Mouse (Mus musculus) neural tube, embryonic 11.5 days (tissue): Measurements from ENCODE around the gene Gpt2. TPM values are rescaled to one million over a fixed set of nuclear protein-coding genes. Genes with fewer than 3 reads are reported as not detected.

Source experiments
- ATAC-seq: fragments of 200-750 bp; cut with Nextera tagmentation; 2 replicates; pipeline ENCODE4 v1.8.0; 2017; ENCODE audit warnings: moderate number of reproducible peaks, mild to moderate bottlenecking, moderate TSS enrichment, moderate library complexity; ENCODE audit not compliant: insufficient read depth, low FRiP score, low TSS enrichment
- DNase-seq: peaks from one replicate; pipeline ENCODE4 v3.0.0-alpha.2; 2015; ENCODE audit warnings: low spot score
- H3K27ac ChIP-seq: fragments of 300-500 bp; sonication (generic); 2 replicates; pipeline ENCODE4 v1.5.1; 2014; ENCODE audit warnings: low read depth, mild to moderate bottlenecking, low read length
- H3K27me3 ChIP-seq: fragments of 300-500 bp; sonication (generic); 2 replicates; pipeline ENCODE4 v1.6.1; 2014; ENCODE audit warnings: mild to moderate bottlenecking, low read length, mixed read lengths; ENCODE audit not compliant: control insufficient read depth, insufficient read depth
- H3K36me3 ChIP-seq: fragments of 300-500 bp; sonication (generic); 2 replicates; pipeline ENCODE4 v1.6.1; 2014; ENCODE audit warnings: mild to moderate bottlenecking, low read length, moderate library complexity, mixed read lengths; ENCODE audit not compliant: control insufficient read depth, insufficient read depth
- H3K4me1 ChIP-seq: fragments of 300-500 bp; sonication (generic); 2 replicates; pipeline ENCODE4 v1.6.1; 2014; ENCODE audit warnings: low read length, mixed read lengths; ENCODE audit not compliant: control insufficient read depth, insufficient read depth
- H3K4me2 ChIP-seq: fragments of 300-500 bp; sonication (generic); 2 replicates; pipeline ENCODE4 v1.6.1; 2014; ENCODE audit warnings: low read depth, mild to moderate bottlenecking, moderate library complexity
- H3K4me3 ChIP-seq: fragments of 300-500 bp; sonication (generic); 2 replicates; pipeline ENCODE4 v1.5.1; 2014; ENCODE audit warnings: low read depth, low read length
- H3K9ac ChIP-seq: fragments of 300-500 bp; sonication (generic); 2 replicates; pipeline ENCODE4 v1.6.1; 2014; ENCODE audit warnings: mild to moderate bottlenecking, low read length
- H3K9me3 ChIP-seq: fragments of 300-500 bp; sonication (generic); 2 replicates; pipeline ENCODE4 v1.6.1; 2016; ENCODE audit warnings: low read length; ENCODE audit not compliant: control insufficient read depth
- WGBS: fragments of 180-500 bp; shearing (Covaris S2); extraction: QIAGEN DNeasy Blood & Tissue Kit; methylation state at CpG from one replicate; pipeline ENCODE4 v1.1.7; 2014; 5-methylcytosine and 5-hydroxymethylcytosine counted together
- polyA plus RNA-seq: library from polyadenylated mRNA; unstranded; fragments of >200 nt; fragmentation: Nextera tagmentation; extraction: Ambion mirVana; gene quantifications from 2 replicates; pipeline ENCODE4 v1.2.1, GENCODE M21; 2014

Gene Gpt2
- polyA plus RNA-seq, 1 experiment from 2014 or later = 42.9 TPM

GRCm38 (mm10) chr8:85521332-85521731 is 29.0 kb downstream of the Gpt2 start:
- Histone ChIP-seq H3K4me2 (no peak overlapping the region), H3K9me3 (no peaks in the 10 kb centered on the region), H3K36me3 (peaks cover 6% of the 10 kb centered on the region), H3K4me1 (no peaks in the 10 kb centered on the region), H3K27ac (no peak overlapping the region), H3K4me3 (no peak overlapping the region), H3K27me3 (no peaks in the 10 kb centered on the region), H3K9ac (no peak overlapping the region)
- 91% methylated on average over 8 of the region's 8 CpGs for WGBS
- no peak for DNase-seq
- no peak for ATAC-seq

- no peak overlapping the region for H3K4me2 ChIP-seq
- no peak overlapping the region for H3K4me3 ChIP-seq
- H3K9ac ChIP-seq = no peak overlapping the region
- no peaks in the 10 kb centered on the region for H3K27me3 ChIP-seq
- peaks cover 4% of the 10 kb centered on the region for H3K36me3 ChIP-seq
- DNase-seq (no peak), ATAC-seq (no peak)
- no peaks in the 10 kb centered on the region for H3K4me1 ChIP-seq
- no peak overlapping the region for H3K27ac ChIP-seq
- no peaks in the 10 kb centered on the region for H3K9me3 ChIP-seq
- 95% methylated on average over 7 of the region's 7 CpGs for WGBS
Observed at GRCm38 (mm10) chr8:85524086-85524485, 31.7 kb downstream of the Gpt2 start.

DNA sequence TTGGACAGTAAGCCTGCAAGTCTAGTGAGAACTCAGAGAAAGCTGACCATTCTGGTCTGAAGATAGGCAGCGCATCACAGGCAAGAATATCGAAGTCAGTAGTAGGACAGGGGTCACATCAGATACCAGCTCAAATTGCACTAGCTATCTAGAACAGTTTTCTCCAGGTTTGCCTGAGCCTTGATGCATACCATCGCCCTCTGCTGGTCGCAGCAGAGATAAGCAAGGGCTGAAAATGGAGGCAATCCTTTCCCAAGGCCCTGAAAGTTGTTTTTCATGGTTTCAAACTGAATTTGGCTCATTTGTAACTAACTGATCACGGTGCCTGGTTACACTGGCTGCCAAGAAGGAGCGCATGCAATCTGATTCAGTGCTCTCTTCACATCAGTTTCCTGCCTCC is 33.7 kb downstream of the Gpt2 start:
- ATAC-seq = no peak
- WGBS = 39% methylated on average over 6 of the region's 6 CpGs

GRCm38 (mm10) chr8:85528959-85529358 is 36.6 kb downstream of the Gpt2 start:
- H3K4me1 ChIP-seq = no peaks in the 10 kb centered on the region
- H3K27me3 ChIP-seq = no peaks in the 10 kb centered on the region
- DNase-seq (no peak), ATAC-seq (no peak)
- no peaks in the 10 kb centered on the region; the same call in 1 of the 2 replicates for H3K36me3 ChIP-seq
- H3K4me3 ChIP-seq = no peak overlapping the region
- WGBS = 77% methylated on average over 3 of the region's 3 CpGs
- H3K27ac ChIP-seq = no peak overlapping the region
- no peak overlapping the region for H3K4me2 ChIP-seq
- H3K9ac ChIP-seq = no peak overlapping the region
- no peaks in the 10 kb centered on the region for H3K9me3 ChIP-seq

More for the DNA sequence above, 33.7 kb downstream of the Gpt2 start:
- H3K27me3 ChIP-seq = no peaks in the 10 kb centered on the region
- no peaks in the 10 kb centered on the region for H3K4me1 ChIP-seq
- no peak overlapping the region for H3K27ac ChIP-seq
- no peak overlapping the region for H3K4me3 ChIP-seq
- H3K4me2 ChIP-seq = no peak overlapping the region
- no peaks in the 10 kb centered on the region for H3K9me3 ChIP-seq
- H3K9ac ChIP-seq = no peak overlapping the region
- peaks cover 4% of the 10 kb centered on the region; the same call in 1 of the 2 replicates for H3K36me3 ChIP-seq
- peak; percentile 63 for DNase-seq

GRCm38 (mm10) chr8:85530717-85531116 is 38.3 kb downstream of the Gpt2 start:
- 96% methylated on average over 1 of the region's 1 CpGs for WGBS

DNA sequence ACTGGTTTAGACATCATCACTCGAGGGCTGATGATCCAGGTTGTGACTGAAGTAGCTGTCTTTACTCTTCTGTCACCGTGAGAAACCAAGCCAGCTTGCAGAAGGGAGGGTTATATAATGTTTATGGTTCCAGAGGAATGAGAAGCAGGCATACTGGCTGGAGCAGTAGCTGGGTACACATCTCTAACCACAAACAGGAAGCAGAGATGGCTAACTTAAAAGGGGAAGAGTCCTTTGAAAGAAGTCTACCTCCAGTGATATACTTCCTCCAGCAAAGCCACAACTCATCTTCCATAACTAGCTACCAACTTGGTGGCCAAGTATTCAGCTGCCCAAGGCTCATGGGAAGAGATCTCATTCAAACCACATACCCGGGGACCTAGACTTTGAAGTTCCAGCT is 39.1 kb downstream of the Gpt2 start:
- H3K36me3 ChIP-seq = no peaks in the 10 kb centered on the region

More at GRCm38 (mm10) chr8:85530717-85531116, 38.3 kb downstream of the Gpt2 start:
- H3K9me3 ChIP-seq = no peaks in the 10 kb centered on the region
- no peak for DNase-seq
- H3K27me3 ChIP-seq = no peaks in the 10 kb centered on the region
- H3K4me2 ChIP-seq = no peak overlapping the region
- H3K4me3 ChIP-seq = no peak overlapping the region
- no peak overlapping the region for H3K9ac ChIP-seq
- no peaks in the 10 kb centered on the region for H3K36me3 ChIP-seq
- no peak overlapping the region for H3K27ac ChIP-seq
- ATAC-seq = no peak
- H3K4me1 ChIP-seq = no peaks in the 10 kb centered on the region

GRCm38 (mm10) chr8:85532843-85533242 is 40.5 kb downstream of the Gpt2 start:
- WGBS = 91% methylated on average over 4 of the region's 4 CpGs
- H3K4me1 ChIP-seq = no peaks in the 10 kb centered on the region
- no peak overlapping the region for H3K4me2 ChIP-seq
- no peak overlapping the region for H3K4me3 ChIP-seq
- no peak for DNase-seq
- no peak for ATAC-seq
- H3K27me3 ChIP-seq = no peaks in the 10 kb centered on the region
- no peaks in the 10 kb centered on the region for H3K9me3 ChIP-seq
- H3K9ac ChIP-seq = no peak overlapping the region
- H3K27ac ChIP-seq = no peak overlapping the region
- H3K36me3 ChIP-seq = no peaks in the 10 kb centered on the region

More for the DNA sequence above, 39.1 kb downstream of the Gpt2 start:
- no peak overlapping the region for H3K4me3 ChIP-seq
- H3K27me3 ChIP-seq = no peaks in the 10 kb centered on the region
- H3K4me2 ChIP-seq = no peak overlapping the region
- H3K9me3 ChIP-seq = no peaks in the 10 kb centered on the region
- DNase-seq = no peak
- H3K27ac ChIP-seq = no peak overlapping the region
- WGBS = 82% methylated on average over 3 of the region's 3 CpGs
- H3K9ac ChIP-seq = no peak overlapping the region
- no peak for ATAC-seq
- H3K4me1 ChIP-seq = no peaks in the 10 kb centered on the region

DNA sequence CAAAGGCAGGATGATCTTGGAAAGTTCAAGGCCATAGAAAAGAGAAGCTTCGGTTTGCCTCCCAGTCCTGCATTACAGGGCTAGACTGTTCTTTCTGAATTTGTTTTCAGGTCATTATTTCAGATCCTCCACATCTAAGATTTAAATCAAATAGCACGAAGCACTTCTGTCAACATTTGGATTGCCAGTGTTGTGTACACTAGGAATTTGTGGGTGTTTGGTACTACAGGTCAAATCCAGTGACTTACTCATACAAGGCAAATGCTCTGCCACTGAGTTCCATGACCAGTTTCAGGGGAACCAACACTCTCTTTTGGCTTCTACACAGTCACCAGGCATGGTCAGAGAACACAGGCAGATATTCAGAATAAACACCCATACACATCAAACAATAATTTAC is 41.1 kb downstream of the Gpt2 start:
- H3K27ac ChIP-seq = no peak overlapping the region
- H3K4me1 ChIP-seq = no peaks in the 10 kb centered on the region
- H3K4me3 ChIP-seq = no peak overlapping the region
- DNase-seq = no peak
- no peaks in the 10 kb centered on the region for H3K36me3 ChIP-seq
- H3K4me2 ChIP-seq = no peak overlapping the region
- H3K27me3 ChIP-seq = no peaks in the 10 kb centered on the region
- H3K9ac ChIP-seq = no peak overlapping the region
- no peak for ATAC-seq
- WGBS = 90% methylated on average over 2 of the region's 2 CpGs
- no peaks in the 10 kb centered on the region for H3K9me3 ChIP-seq

GRCm38 (mm10) chr8:85534163-85534562 is 41.8 kb downstream of the Gpt2 start:
- 82% methylated on average over 1 of the region's 1 CpGs for WGBS
- Histone ChIP-seq H3K27me3 (no peaks in the 10 kb centered on the region), H3K36me3 (peaks cover 3% of the 10 kb centered on the region; the same call in 1 of the 2 replicates), H3K27ac (no peak overlapping the region), H3K9me3 (no peaks in the 10 kb centered on the region), H3K4me3 (no peak overlapping the region), H3K9ac (no peak overlapping the region), H3K4me1 (no peaks in the 10 kb centered on the region), H3K4me2 (no peak overlapping the region)
- DNase-seq (no peak), ATAC-seq (no peak)
